Mouse (Mus musculus) embryonic facial prominence, embryonic 14.5 days (tissue): ENCODE data around the gene Tomm7. TPM values are rescaled to one million over a fixed set of nuclear protein-coding genes. Genes with fewer than 3 reads are reported as not detected.
"Not testable (repeated sequence)": the region's sequence is repeated elsewhere in the genome, so short reads cannot be mapped to it uniquely, and the experiment has no call there.

Source experiments
- ATAC-seq: fragments of 200-750 bp; cut with Nextera tagmentation; 2 replicates; pipeline ENCODE4 v1.8.0; 2017; ENCODE audit warnings: low read depth, moderate number of reproducible peaks, moderate TSS enrichment
- DNase-seq: peaks from one replicate; pipeline ENCODE4 v3.0.0-alpha.2; 2015; ENCODE audit warnings: low spot score
- H3K27ac ChIP-seq: fragments of 300-500 bp; sonication (generic); replicated peaks from 2 replicates; pipeline ENCODE4 v1.5.1; 2014; ENCODE audit warnings: low read depth, mild to moderate bottlenecking, low read length, moderate library complexity
- H3K27me3 ChIP-seq: fragments of 300-500 bp; sonication (generic); replicated peaks from 2 replicates; pipeline ENCODE4 v1.6.1; 2014; ENCODE audit warnings: low read length; ENCODE audit not compliant: control insufficient read depth, insufficient read depth
- H3K36me3 ChIP-seq: fragments of 300-500 bp; sonication (generic); 2 replicates; pipeline ENCODE4 v1.6.1; 2014; ENCODE audit warnings: low read length, mixed read lengths; ENCODE audit not compliant: control insufficient read depth, insufficient read depth
- H3K4me1 ChIP-seq: fragments of 300-500 bp; sonication (generic); 2 replicates; pipeline ENCODE4 v1.6.1; 2014; ENCODE audit warnings: antibody characterized with exemption, low read length; ENCODE audit not compliant: control insufficient read depth, insufficient read depth
- H3K4me2 ChIP-seq: fragments of 300-500 bp; sonication (generic); 2 replicates; pipeline ENCODE4 v1.6.1; 2014; ENCODE audit warnings: low read depth, mild to moderate bottlenecking, low read length, moderate library complexity, mixed read lengths
- H3K4me3 ChIP-seq: fragments of 300-500 bp; sonication (generic); 2 replicates; pipeline ENCODE4 v1.5.1; 2014; ENCODE audit warnings: low read depth, mild to moderate bottlenecking, low read length
- H3K9ac ChIP-seq: fragments of 300-500 bp; sonication (generic); 2 replicates; pipeline ENCODE4 v1.6.1; 2014; ENCODE audit warnings: low read depth, mild to moderate bottlenecking, low read length, moderate library complexity, mixed read lengths
- H3K9me3 ChIP-seq: fragments of 300-500 bp; sonication (generic); 2 replicates; pipeline ENCODE4 v1.6.1; 2016; ENCODE audit warnings: low read length; ENCODE audit not compliant: control insufficient read depth
- WGBS: fragments of 180-500 bp; shearing (Covaris S2); extraction: QIAGEN DNeasy Blood & Tissue Kit; methylation state at CpG from one replicate; pipeline ENCODE4 v1.1.7; 2014; 5-methylcytosine and 5-hydroxymethylcytosine counted together
- polyA plus RNA-seq: library from polyadenylated mRNA; unstranded; fragments of >200 nt; fragmentation: Nextera tagmentation; extraction: Ambion mirVana; gene quantifications from 2 replicates; pipeline ENCODE4 v1.2.1, GENCODE M21; 2014

Gene Tomm7
- polyA plus RNA-seq, 1 experiment from 2014 or later, result 120 TPM

DNA sequence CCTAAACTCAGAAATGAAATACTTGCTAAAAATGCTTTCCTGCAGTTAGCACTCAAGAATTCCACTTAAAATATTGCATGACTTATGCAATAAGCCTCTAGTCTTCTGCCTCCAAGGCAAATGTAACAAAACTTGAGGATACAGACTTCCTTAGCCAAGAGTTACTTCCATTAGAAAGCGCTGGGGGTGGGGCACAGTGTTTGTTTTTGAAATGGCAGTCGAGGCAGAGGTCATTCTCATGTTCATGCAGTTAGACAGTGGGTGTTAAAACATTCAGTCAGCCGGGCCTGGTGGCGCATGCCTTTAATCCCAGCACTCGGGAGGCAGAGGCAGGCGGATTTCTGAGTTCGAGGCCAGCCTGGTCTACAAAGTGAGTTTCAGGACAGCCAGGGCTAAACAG is 5.8 kb downstream of the Tomm7 start:
- no peak for ATAC-seq
- Histone ChIP-seq H3K9ac (no peak overlapping the region), H3K9me3 (no peaks in the 10 kb centered on the region), H3K27me3 (no peaks in the 10 kb centered on the region), H3K4me2 (no peak overlapping the region), H3K36me3 (peaks cover 19% of the 10 kb centered on the region), H3K4me3 (no peak overlapping the region), H3K27ac (no peak overlapping the region), H3K4me1 (0 out of 2 replicates have a peak, but pooled peaks cover 4% of the 10 kb centered on the region)
- DNase-seq, result no peak
- 93% methylated on average over 7 of the region's 7 CpGs for WGBS

DNA sequence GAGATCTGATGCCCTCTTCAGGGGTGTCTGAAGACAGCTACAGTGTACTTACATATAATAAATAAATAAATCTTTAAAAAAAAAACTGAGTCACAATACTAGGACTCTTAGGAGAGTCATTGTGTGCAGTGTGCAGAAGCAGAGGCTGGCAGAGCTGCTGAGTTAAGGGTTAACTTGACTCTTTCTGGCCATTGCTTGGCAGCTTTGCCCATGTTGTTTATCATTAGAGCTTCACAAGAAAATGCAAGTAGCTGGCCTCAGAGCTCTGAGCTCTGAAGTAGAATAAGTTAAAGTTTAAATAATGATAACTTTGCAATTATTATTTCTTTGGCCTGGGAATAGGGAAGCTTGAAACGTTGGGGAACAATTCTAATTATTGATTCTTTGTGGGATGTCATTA is 8.3 kb downstream of the Tomm7 start:
- not testable (repeated sequence) for DNase-seq, H3K4me2 ChIP-seq
- H3K36me3 ChIP-seq, result peaks cover 19% of the 10 kb centered on the region

DNA sequence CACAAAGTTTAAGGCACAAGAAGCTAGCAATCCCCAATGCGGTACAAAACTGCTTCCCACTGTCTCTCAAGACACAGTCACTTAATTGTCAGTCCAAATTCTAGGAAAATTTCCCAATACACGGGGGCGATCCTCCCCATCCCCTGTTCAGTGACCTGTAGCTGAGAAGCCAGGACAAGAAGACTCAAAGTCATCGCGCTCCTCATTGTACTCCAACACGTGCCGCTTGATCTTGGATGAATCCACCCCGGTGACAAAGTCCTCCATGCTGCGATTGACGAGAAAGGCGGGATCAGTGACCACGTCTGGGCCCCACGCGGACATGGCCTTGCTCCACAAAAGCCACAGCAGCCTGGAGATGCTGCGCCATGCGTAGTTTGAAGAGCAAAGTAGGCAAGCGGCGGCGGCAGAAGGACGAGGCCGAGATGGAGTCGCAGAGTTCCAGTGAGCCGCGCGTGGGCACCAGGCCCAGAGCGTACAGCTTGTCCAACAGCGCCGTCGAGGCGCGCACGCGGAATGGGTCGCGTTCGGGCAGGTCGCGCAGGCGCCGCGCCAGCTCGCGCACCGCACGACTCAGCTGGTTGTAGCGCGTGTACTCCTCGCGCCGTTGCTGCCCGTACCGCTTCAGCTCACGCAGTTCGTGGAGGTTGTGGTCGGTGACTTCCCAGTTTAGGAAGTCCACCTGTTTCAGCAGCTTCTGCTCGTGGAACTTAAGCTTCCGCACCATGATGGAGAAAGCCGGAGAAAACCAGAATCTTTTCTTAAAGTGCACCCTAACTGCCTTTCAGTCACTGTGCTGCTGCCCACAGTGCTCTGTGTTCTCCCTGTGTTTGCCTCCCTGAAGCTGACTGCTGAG is 12.8 kb downstream of the Tomm7 start:
- 42% methylated on average over 44 of the region's 58 CpGs for WGBS
- Histone ChIP-seq H3K4me3 (peak overlapping the region; percentile 14), H3K9ac (no peak overlapping the region), H3K36me3 (no peaks in the 10 kb centered on the region), H3K4me2 (peak overlapping the region; percentile 41), H3K9me3 (no peaks in the 10 kb centered on the region), H3K27me3 (peaks cover 8% of the 10 kb centered on the region), H3K4me1 (no peaks in the 10 kb centered on the region), H3K27ac (no peak overlapping the region)
- ATAC-seq, result no peak
- no peak for DNase-seq

More for the DNA sequence above, 8.3 kb downstream of the Tomm7 start:
- not testable (repeated sequence) for H3K9me3 ChIP-seq, H3K9ac ChIP-seq, H3K4me3 ChIP-seq, ATAC-seq, H3K4me1 ChIP-seq, H3K27me3 ChIP-seq, H3K27ac ChIP-seq
- 55% methylated on average over 1 of the region's 1 CpGs for WGBS

DNA sequence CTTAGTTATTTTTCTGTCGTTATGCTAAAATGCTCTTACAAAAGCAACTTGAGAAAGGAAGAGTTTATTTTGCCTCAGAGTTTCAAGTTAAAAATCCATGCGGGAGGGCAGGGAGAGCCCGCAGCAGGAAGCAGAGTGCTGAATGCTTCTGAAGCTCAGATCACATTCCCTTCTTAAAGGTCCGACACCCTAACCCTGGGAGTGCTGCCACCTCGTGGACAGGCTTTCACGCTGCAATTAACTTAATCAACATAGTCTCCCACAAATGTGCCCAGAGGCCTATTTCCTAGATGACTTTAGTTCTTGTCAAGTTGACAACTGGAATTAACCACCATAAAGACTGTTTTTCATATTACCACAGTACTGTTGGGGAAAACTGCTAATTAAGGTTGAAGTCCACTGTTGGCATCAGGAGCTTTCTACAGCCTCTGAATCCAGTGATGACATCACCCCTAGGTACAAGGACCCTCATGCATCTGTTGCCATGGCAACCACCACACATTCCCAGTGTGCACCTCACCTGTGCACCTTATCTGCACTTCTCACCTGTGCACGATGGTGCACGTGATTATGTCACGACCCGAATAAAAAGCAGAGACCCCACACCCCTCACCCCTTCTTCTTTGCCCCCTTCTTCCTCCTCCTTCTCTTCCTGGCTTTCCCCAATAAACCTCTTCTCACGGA is 17.5 kb downstream of the Tomm7 start:
- Histone ChIP-seq H3K4me3 (no peak overlapping the region), H3K9ac (no peak overlapping the region), H3K27ac (no peak overlapping the region), H3K27me3 (peaks cover 3% of the 10 kb centered on the region; the same call in 1 of the 2 replicates), H3K36me3 (no peaks in the 10 kb centered on the region), H3K4me2 (no peak overlapping the region), H3K9me3 (no peaks in the 10 kb centered on the region), H3K4me1 (no peaks in the 10 kb centered on the region)
- DNase-seq, result peak; percentile 66
- no peak for ATAC-seq
- WGBS, result 35% methylated on average over 11 of the region's 11 CpGs

DNA sequence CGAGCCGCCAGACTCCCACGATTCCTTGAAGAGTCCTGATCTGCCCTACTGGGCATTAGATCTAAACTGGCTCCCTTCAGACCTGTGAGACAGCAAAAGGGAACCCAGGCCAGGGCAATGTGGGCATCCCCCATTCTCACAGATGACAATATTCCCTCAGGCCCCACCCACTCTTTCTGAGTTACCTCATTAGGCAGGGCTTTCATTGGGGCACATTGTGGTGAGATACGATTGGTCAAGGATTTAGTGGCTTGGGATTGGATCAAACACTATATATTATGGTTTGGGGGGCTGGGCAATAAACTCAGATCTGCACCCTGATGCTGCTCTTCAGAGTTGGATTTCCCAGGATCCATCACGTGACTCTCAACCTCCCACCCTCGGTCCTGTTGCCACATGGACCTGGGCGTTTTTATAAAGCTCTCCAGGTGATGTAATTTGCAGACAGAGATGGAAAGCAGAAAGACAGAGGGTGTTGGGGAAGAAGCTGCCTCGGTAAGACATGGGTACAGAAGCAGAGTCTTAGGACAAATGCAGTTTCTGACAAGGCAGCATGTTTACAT is 19.7 kb downstream of the Tomm7 start:
- Histone ChIP-seq H3K9ac (no peak overlapping the region), H3K27me3 (no peaks in the 10 kb centered on the region), H3K4me1 (no peaks in the 10 kb centered on the region), H3K4me3 (no peak overlapping the region), H3K27ac (no peak overlapping the region), H3K9me3 (no peaks in the 10 kb centered on the region), H3K36me3 (peaks cover 12% of the 10 kb centered on the region), H3K4me2 (no peak overlapping the region)
- ATAC-seq (no peak; the same call in 1 of the 2 replicates), DNase-seq (no peak)
- WGBS, result 78% methylated on average over 8 of the region's 8 CpGs

DNA sequence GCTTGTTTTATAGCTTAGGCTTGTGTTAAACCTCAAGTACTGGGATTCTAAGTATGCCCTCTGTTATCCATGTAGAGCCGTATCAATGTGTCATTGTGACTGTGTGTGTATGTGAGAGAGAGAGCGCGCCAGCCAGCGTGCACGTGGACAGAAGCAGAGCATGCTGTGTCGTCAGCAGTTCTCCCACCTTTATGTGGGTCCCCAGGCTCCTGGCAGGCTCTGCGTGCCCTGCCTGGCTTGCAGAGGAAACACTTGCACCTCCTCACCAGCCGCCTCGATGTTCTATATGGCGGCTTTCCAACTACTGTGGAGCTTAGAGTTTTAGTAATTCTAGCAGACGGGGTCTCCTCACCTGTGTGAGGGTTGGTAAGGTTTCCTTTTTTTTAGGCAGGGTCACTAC is 21.7 kb downstream of the Tomm7 start:
- Histone ChIP-seq H3K4me3 (no peak overlapping the region), H3K27ac (no peak overlapping the region), H3K9me3 (no peaks in the 10 kb centered on the region), H3K4me1 (no peaks in the 10 kb centered on the region), H3K36me3 (peaks cover 28% of the 10 kb centered on the region), H3K27me3 (no peaks in the 10 kb centered on the region), H3K4me2 (no peak overlapping the region), H3K9ac (no peak overlapping the region)
- DNase-seq (no peak), ATAC-seq (0 out of 2 replicates have a peak, but pooled peaks have one; percentile 7)
- WGBS, result 70% methylated on average over 11 of the region's 11 CpGs

DNA sequence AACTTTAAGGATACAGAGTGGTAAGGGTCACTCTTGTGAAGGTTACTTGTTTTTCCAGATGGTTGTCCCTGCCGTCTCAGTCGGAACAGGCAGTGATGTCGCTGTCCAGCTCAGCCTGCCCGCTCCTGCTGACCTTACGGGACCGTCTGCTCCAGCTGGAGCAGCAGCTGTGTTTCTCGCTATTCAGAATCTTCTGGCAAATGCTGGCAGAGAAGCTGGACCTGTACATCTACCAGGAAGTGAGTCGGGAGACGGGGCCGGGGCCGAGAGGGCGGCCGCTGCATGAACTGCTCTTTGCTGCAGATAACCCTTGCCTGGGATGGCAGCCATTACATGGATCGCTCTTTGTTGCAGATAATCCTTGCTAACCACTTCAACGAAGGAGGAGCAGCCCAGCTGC is 27.3 kb downstream of the Tomm7 start:
- Histone ChIP-seq H3K4me2 (no peak overlapping the region), H3K36me3 (peaks cover 80% of the 10 kb centered on the region), H3K27ac (no peak overlapping the region), H3K4me3 (no peak overlapping the region), H3K9me3 (no peaks in the 10 kb centered on the region), H3K9ac (no peak overlapping the region), H3K27me3 (no peaks in the 10 kb centered on the region), H3K4me1 (no peaks in the 10 kb centered on the region)
- DNase-seq (no peak), ATAC-seq (no peak)
- 89% methylated on average over 15 of the region's 15 CpGs for WGBS

DNA sequence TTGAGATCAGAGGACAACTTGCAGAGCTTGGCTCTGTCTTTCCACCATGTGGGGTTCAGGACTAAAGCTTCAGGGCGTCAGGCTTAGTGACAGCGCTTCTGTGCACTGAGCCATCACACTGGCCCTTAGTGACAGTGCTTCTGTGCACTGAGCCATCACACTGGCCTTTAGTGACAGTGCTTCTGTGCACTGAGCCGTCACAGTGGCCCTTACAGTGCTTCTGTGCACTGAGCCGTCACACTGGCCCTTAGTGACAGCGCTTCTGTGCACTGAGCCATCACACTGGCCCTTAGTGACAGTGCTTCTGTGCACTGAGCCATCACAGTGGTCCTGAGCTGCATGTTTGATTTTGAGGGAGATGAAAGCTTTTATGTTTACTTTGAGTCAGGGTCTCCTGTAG is 29.1 kb downstream of the Tomm7 start:
- DNase-seq (no peak), ATAC-seq (no peak)
- Histone ChIP-seq H3K4me3 (no peak overlapping the region), H3K4me1 (no peaks in the 10 kb centered on the region), H3K9ac (no peak overlapping the region), H3K4me2 (no peak overlapping the region), H3K36me3 (peaks cover 90% of the 10 kb centered on the region), H3K27me3 (no peaks in the 10 kb centered on the region), H3K27ac (no peak overlapping the region), H3K9me3 (no peaks in the 10 kb centered on the region)
- WGBS, result 80% methylated on average over 5 of the region's 5 CpGs
